Mouse (Mus musculus): Measurements from ENCODE around the gene Gpr4.

DNA sequence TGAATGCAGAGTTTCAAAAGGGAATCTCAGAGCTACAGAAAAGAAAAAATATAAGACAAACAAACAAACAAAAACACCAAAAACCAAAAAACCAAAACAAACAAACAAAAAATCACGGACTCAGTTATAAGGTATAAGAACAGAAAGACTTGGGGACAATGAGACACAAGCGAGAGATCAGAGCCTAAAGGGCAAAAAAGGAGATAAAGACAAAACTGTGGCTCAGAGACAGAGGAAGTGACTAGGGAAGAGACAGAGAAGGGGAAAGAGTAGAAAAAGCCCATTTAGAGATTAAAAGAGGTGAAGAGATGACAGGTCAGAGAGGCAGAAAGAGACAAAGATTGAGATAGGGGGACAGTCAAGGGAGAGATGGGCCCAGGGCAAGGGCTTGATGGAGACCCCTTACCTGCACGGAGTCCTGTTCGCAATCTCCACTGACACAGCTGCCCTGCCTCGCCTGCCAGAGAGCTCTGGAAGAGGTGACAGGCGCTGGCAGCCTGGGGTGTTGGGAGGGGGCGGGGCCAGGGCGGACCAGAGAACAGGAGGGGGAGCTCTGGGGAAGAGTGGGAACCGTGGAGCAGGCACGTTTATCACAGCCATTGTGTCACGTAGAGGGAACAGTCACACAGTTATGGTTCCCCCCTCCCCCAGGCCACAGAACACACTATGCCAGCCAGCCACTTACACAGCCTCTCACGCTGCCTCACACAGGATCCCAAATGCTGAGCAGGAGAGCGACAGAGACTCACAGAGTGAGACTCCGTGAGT, 46.5 kb upstream of the Gpr4 start, which contains the start of gene Gipr:
- TF ChIP-seq POLR2A (IDR thresholded peaks at IDR 0.05; ENCODE audit: borderline replicate concordance, control insufficient read depth, low read depth, low read length) (no peak), CTCF (IDR thresholded peaks at IDR 0.05; ENCODE audit: control insufficient read depth, insufficient read depth, low read length) (no peak)

Data from bone marrow, adult 2 months (tissue).